Mouse (Mus musculus): ENCODE data around the gene Hspa4.

Gene Hspa4

GRCm38 (mm10) chr11:53249686-53250085 lies 50.6 kb downstream of the Hspa4 start:
- no peak for DNase-seq

GRCm38 (mm10) chr11:53245561-53245960 lies 54.7 kb downstream of the Hspa4 start:
- no peak for DNase-seq

DNA sequence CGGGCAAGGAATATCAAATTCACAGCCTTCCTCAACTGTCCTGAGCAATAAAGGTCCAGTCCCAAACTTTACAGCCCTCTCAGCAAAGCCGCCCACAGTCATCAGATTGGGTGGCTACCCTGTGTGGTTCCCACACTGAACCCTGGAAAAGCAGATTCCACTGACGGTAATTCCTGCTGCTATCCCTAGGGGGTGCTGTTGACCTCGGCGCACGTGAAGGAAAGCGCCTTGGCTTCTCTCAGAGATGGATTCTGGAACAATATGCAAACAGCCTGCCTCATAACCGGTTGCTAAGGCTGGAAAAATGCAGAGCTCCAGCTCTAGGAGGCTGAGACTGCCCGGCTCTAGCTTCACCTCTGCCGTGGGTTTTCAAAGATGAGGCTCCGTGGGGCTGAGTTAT lies 57.1 kb downstream of the Hspa4 start:
- DNase-seq: peak; percentile 26

GRCm38 (mm10) chr11:53233590-53233989 lies 66.7 kb downstream of the Hspa4 start:
- no peak for DNase-seq

DNA sequence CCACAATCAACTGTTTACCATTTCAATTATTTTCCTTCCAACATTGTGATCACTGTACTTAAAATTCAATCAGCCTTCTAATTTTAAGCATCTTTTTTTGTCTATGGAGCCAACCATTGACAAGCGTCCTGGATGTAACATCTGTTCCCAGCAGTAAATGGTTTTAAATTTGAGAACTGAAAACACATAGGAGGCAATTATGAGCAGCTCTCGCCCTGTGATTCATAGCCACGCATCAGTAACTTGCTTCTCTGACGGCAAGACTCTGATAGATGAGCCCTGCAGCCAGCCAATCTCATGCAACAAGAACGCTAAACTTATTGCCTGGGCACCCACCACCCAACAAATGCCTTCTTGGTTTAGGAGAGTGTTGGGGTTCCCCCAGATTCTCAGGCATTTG lies 68.4 kb downstream of the Hspa4 start:
- DNase-seq: no peak

- no peak for DNase-seq
These were observed 71.2 kb downstream of the Hspa4 start for GRCm38 (mm10) chr11:53229011-53229410.

DNA sequence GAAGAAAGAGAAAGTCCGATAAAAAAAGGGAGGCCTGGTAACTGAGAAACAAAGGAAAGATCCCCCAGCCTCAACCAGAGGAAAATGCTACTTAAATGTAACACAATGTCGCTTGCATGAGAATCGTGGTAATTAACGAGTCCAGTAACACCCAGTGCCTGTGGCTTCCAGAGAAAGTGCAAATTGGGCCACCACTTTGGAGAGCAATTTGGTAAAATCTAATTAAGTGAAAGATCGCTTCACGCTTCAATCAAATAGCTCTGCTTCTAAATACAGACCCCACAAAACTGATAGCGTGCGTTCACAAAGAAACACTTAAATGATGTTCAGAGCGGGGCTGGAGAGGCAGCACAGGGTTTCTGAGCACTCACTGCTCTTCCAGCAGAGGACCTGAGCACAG lies 89.4 kb downstream of the Hspa4 start:
- DNase-seq: no peak

All from kidney, adult 9 months (tissue).